Mouse (Mus musculus) urinary bladder, postnatal 4 days (tissue): ENCODE measurements around the gene Gm20388.

Source experiments
- DNase-seq, 2 experiments: peaks; one replicate each; pipeline ENCODE4 v3.0.0; 2021 to 2022; ENCODE audit warnings: low spot score in 2 of 2

Gene Gm20388

DNA sequence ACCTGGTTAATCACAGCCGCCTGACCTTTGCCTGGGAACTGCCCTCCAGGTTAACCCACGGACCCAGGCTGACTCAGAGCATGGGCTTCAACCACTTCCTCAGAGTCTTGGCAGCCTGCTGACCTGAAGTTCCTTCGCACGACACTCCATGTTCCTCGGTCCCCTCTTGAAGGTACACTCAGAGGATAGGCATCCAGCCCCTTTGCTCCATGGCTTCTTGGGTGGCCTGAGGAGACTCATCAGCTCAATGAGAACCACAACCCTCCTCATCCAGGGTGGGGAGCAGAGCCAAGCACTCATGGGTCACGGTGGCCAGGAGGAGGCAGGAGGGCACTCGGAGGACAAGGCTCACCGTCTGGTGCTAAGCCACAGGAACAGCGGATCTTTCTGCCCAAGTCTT lies 1015.6 kb downstream of the Gm20388 start:
- no peak for DNase-seq

DNA sequence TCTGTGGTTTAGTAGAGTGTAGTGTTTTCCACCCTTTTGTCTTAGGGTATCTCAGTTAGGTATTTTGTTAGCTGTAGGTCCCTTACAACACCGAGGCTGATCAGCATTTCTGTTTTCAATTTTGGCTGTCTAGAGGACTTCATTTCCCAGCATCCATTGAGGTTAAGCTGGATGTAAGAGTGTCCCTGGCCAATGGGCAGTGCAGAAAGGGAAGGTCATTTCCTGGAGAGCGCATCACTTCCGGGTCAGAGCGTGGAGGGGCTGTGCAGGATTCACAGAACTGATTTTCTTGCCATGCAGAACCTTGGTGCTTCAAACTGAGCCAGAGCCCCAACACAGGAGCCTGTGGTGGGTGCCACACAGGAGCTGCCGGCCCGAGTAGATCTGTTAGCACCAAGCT lies 1017.4 kb downstream of the Gm20388 start:
- no peak for DNase-seq

DNA sequence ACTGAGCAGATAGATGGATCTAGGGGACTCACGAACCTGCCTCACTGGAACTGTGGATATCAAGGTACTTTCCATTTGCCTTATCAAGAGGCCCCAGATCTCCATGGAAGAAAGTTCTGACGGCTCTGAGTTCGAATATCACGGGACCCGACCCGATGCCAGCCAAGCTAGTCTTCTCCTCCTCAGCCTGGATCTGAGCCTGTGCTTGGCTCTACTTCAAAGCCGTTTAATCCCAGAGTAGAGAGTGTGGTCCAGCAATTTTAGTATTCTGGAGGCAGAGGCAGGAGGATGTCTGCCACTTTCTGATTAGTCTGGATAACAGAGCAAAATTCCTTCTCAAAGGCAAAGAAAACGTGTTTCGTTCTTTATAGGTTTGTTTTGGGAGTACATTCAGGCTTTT lies 1024.0 kb downstream of the Gm20388 start:
- no peak for DNase-seq

DNA sequence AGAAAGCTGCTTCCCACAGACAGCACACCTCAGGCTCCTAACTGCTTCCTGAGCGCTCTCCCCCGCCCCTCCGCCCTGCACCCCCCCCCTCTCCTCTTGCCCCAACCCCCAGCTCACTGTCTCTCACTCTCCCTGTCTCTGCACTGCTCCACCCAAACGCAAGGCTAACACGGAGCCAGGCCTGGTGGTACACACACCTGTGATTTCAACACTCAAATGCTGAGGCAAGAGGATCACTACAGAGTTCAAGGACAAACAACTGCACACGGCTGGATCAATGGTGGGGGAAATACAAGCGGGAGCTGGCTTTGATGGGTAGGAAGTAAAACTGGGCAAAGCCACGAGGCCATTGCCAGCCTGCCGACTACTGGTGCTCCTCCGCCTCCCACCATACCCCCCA lies 1026.0 kb downstream of the Gm20388 start:
- no peak for DNase-seq

DNA sequence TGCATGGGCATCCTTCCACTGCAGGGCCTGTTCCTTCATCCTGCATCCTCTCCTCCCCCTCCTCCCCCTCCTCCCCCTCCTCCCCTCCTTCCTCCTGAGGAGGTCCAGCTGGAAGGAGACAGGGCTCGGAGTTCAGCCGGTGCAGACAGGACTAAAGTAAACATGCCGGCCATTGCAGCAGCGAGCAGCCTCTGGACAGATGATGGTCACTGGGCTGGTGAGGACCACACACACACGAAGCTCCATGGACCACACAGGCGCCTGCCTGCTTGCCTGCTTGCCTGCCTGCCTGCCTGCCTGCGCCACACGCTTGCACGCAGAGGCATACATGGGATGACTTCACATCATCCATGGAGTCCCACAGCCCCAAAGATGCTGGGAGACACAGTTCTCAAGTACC lies 1026.8 kb downstream of the Gm20388 start:
- DNase-seq: no peak

DNA sequence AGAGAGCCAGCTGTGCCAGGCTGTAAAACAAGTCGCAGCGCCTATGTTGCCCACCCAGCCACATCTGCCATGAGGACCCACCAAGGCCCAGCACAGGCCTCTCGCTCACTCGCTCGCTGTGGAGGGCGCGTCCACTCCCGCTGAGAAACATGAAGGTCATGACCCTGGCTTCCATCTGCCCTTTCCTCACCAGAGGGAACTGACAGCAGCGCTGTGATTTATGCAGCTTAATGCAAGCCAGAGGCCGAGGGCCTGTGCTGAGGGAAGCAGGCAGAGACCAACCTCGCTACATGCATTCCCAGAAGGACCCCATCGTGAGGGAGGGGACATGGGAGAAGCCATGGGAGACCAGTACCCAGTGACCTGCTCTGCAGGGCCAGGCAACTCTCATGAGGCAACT lies 1029.6 kb downstream of the Gm20388 start:
- DNase-seq: no peak

DNA sequence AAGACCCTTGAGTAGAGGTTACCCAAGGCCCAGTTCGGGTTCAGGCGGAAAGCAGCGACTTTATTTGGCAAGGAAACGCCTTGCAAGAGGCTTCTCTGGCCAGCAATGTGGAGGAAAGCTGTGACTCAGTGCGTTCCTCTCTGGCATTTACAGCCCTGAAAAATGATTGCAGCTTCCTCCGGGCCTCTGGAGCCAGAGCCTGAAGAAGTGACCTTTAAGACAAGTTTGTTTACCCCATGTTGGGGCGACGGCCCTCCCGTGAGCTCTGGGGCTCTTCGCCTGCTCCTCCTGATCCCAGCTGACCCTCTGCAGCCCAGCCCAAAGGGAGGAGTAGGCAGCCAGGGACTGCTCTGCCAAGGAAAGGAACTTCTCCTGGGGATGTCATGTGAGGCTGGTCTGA lies 1036.6 kb downstream of the Gm20388 start:
- DNase-seq: peak in 1 of 2 experiments; percentile 51

DNA sequence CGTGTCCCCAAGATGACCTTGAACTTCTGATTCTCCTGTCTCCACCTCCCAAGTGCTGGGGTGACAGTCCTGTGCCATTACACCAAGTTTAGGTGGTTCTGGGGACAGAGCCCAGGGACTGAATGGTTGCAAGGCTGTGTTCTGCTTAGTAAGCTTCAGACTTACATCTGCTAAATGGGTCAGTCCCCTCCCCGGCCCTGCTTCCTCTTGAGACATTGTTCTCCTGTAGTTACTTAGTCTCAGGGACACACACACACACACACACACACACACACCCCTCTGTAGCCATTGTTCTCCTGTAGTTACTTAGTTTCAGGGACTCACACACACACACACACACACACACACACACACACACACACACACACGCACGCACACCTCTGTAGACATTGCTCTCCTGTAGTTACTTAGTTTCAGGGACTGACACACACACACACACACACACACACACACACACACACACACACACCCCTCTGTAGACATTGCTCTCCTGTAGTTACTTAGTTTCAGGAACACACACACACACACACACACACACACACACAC lies 1037.5 kb downstream of the Gm20388 start:
- DNase-seq: no peak

DNA sequence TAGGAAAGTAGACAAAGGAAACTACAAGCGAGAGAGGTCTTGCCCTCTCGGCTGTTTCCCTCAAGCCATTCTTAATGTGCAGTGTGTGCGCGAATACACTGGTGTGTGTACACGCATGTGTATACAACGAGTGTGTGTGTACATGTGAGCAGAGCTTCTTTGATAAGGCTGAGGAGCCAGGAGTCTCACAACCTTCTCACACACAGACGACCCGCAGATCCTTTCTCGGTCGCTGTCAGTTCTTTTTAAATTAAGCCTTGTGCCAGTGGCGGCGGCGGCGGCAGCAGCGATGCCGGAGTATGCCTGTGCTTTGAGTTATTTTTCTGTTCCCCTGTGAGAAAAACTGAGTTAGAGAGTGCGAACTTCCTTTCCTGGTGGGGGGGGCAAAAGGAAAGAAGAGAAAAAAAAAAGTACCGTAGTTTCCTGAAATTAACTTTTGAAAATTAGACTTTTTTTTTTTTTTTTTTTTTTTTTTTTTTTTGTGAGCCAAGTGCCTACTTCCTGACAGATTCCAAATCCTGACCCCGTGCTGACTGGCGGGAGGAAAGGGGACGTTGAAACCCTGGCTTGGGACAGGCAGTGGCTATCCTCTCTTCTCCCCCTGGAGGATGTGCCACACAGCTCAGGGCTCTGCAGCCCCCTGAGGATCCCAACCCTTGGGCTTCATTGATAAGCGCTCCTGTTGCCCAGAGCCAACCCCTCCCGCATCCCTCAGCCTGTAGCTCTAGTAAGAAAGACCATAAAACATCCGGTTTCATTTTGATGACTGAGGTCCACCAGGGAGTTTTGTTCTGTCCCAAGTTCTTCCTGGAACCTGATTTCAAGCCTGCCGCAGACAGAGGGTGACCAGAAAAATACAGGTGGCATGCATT lies 1038.2 kb downstream of the Gm20388 start:
- DNase-seq: no peak

DNA sequence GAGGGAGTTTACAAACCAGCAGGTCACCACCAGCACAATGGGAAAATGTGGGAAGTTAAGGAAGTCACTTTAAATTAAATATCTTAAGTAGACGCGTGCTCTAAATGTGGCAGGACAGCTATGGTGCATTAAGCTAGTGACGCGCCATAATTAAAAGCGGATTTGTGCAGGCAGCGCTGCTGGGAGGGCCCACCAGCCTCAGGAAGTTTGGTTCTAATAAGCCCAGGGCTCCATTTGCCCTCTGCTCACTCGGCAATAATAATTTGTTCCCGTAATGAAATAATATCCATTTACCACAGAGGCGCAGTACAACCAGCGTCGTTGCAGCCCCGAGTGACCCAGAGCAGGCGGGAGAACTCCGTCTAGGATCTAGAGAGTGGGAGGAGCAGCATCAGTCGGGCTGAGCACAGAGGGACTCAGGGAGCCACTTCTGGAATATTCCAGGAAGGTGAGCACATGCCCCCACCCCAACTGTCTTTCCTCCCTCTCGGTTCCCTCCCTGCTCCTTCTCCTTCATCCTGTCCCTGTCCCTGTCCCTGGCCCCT lies 1040.1 kb downstream of the Gm20388 start:
- no peak for DNase-seq

DNA sequence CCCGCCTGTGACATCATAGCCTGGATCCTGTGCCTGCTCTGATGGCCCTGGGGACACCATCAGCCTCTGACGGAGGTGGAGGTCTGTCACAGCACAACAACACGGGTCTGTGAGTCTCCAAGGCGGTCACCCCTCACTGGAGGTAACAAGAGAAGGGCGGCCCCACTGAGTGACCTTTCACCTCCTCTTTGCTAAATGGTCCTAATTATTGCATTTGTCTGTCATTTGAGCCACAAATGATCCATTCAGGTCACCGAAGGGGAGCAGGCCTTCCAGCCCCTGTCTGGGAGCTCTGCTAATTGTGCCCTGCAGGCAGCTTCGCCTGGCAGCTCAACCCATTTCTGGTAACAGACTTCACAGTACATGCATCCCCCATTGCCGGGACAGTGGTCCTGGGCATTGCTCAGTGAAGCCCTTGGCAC lies 1048.8 kb downstream of the Gm20388 start:
- DNase-seq: no peak

DNA sequence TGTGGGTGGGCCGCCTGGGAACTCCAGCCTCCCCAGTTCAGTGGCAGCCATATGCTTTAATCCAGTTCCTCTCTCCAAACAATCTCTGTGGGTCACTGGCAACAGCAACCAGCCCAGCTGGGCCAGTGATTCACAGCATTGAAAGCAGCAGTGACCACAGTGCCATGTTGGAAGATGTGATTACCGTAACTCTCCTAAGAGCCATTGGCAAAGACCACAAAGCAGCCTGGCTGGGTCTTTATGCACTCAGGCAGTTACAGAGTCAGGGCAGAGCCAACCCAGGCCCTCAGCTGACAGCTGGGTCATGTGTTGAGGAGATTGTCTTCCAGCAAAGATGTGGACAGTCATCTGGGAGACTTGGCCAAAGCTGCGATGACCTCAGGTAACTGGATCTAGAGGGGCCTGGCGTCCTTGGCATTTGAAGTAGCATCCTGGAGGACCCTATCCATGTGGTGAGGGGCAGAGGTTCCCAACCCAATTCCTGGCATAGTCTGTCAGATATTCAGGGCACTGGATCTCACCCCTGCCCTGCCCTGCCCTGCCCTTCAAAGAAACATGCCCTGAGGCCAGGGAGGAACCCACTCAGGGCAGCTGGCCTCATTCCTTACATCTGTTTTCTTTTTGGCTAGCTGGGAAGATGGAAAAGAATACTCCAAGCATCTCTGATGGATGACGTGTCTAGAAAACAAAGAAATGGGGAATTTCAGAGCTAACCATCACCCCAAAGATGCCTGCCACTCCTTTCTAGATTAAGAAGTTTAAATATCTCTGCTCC lies 1052.2 kb downstream of the Gm20388 start:
- DNase-seq: no peak

DNA sequence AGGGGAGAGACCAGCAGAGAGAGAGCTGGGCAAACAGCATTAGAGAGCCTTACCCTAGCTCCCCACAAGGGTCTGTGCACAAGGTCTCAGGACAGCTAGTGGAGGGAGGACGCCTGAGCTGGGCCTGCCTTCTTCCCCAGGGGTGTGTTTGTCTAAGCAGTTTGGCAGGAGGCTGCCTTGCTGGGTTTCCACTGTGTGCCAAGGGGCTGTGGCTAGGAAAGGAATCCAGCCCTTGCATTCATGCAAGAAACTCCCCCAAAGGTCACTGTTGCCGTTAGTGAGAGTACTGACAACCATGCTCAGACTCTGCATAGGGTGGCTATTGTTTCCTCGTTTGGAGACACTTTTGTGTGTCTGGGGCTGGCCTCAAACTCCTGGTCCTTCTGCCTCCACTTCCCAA lies 1055.9 kb downstream of the Gm20388 start:
- DNase-seq: peak in 1 of 2 experiments; percentile 29

DNA sequence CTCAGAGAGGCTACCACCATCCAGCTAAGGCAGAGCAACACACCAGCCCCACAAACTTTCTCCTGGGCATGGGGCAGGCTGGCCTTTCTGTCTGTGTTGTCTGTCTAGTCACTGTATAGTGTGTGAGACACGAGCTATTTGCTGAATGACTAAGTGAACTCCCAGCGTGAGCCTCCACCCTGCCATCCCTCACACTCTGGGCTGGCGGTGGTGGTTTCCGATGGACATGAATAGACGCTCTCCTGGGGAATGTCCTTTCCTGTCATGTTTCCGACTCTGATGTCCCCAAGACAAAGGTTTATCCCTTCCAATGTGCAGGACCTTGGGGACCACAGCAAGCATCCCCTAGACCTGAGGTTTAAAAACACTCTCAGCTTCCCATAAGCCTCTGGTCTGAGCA lies 1057.7 kb downstream of the Gm20388 start:
- no peak for DNase-seq

DNA sequence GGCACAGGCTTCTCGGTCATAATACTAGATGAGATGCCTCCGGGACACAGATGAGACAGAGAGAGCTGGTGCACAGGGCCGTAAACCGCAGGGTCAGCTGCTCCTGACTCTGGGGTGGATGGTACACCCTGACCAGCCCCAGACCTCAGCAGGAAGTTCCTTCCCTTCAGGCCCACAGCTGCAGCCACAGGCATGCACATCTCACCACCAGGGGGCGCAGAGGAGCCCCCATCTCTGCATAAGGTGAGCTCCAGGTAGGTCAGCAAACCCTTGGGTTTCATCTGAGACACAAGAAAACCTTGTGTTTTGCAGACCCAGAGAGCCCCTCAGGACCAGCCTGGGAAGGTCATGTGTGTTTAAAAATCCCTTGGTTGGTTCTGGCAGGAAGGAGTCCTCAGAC lies 1059.7 kb downstream of the Gm20388 start:
- peak in 1 of 2 experiments; percentile 68 for DNase-seq

DNA sequence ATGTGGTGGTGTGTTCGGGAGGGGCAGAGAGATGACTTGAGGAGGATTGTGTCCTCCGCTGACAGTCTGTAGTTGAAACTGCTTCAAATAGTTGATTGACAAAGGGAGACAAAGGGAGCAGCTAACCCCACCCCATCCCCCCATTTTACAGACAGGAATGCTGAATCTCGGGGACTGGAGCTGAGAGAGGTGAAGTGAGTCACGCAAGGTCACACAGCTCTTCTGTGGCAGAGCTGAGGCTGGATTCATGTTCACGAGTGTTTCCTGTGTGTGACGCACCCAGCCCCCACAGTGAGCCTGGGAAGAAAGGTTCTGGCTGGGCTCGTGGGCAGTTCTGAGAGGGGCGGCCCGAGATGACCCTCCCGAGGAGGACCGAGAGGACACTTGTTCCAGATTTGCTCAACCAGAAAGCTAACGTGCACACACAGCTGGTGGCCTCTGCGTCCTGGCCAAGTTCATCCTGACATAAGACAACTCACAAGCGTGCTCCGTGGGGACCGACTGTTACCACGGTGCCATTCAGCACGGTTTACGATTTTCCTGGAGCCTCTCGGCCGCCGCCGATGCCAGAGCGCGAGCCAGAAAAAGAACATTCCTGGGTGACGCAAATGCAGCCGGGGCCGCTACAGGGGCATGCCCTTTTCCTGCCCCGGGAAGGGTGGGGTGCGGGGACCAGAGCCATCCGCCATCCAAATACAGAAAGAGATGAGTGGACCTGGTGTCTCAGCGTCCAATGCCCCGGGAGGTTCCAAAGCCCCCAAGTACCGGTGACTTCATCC lies 1061.2 kb downstream of the Gm20388 start:
- DNase-seq: peak; percentile 52 to 69

DNA sequence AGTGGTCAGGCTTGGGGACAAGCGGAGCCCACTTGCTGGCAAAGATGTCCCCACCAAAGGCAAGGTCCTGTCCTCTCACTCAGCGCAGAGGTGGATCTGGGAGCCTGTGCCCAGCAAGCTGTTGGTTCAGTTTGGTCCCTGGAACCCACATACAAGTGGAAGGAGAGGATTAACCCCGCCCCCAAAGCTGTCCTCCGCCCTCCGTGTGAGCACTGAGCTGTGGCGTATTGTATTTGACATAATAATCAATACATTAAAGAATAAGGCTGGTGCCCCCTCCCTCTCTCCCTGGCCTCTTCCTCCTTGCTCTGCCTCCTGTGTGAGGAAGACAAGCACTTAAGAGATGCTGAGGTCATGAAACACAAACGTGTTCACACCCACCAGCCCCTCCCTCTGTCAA lies 1062.4 kb downstream of the Gm20388 start:
- no peak for DNase-seq

DNA sequence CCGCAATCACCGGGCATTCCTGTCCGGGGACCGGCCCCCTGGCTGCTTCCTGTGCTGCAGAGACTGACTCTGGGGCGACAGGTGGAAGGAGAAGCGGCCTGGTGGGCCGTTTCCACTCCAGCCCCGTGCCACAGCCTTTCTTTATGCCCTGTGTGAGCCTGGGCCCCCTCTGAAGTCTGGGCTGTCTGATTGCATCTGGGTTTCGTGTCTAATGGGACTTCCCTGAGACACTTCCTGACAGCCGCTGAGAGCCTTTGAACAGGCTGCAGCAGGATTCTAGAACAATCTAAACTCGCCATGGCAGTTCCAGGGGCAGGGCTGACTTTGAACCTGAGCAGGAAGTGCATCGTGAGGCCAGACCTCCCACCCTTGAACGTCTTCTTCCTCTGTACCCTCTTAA lies 1066.5 kb downstream of the Gm20388 start:
- DNase-seq: no peak

DNA sequence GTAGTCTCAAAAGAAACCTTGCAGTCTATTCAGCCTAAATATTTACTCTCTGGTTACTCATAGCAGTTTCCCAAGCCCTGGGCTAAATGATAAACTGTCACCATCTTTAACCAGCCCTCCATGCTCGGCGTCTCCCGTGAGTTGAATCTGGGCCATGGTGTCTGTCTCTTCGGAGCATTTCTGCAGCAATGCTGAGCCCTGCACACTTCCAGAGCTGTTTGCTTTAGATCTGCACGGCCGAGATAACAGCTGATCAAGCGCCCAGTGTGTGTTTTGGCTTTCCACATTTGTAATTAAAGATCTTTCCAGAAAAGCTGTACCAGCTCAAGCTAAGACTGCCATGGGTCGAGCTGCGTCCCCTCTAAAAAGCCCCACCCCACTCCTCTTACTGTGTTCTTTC lies 1068.6 kb downstream of the Gm20388 start:
- DNase-seq: no peak

DNA sequence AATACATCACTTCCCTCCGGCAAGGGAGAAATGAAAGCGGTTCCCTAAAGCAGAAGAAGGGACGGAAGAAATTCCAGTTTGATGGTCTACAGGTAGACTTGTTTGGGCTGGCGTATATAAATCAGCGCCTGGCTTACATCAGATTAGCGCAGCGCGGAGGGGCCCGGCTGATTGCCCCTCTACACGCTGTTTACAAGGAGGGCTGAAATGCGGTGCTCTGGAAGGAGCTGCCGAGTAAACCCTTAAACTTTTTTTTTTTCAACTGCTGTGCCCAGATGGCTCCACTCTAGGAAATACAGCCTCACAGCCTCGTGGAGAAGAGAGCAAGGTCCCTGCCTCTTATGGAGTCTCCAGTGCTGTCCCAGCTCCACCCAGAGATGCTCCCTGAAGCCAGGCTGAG lies 1070.3 kb downstream of the Gm20388 start:
- DNase-seq: no peak

DNA sequence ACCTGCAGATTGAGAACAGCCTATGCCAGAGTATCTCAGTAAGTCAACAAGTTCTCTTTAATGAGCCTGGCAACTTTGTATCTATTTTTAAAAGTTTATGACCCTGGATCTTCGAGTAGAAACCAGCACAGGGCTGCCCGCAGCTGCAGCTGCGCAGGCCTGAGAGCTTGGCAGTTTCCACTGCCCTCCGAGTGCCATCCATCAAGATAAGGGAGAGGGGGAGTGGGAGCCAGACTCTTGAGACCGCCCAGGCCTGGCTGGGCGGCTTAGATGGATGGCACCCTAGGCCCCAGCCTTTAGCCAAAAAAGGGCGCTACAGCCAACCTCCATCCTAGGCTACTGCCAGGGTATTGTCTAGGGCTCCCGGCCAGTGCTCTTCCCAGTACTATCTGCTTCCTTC lies 1074.2 kb downstream of the Gm20388 start:
- no peak for DNase-seq

DNA sequence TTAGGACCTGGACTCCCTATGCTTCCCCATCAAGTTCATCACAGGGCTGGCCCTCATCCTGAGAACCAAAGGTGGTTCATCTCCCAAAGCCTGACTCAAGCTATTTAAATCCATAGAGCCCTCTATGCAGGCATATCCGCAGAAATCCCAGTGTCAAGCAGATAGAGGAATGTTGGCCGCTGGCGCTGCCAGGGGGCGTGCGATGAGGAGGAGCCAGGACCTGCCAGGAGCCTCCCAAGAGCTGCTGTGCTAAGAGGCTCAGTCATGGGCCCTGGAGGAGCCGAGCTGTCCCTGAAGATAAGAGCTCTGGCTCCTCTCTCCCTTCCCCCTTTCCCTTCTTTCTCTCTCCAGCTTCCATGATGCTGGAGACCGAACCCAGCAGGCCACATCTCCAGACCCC lies 1075.4 kb downstream of the Gm20388 start:
- DNase-seq: peak in 1 of 2 experiments; percentile 62
